Mouse (Mus musculus) brain, embryonic 14.5 days (tissue): ENCODE data around the gene Nipa1.

Experiments used
- CTCF ChIP-seq: fragments of 200-500 bp; IDR thresholded peaks from 2 replicates; pipeline ENCODE4 v1.5.1; 2012; ENCODE audit warnings: inconsistent platforms, mild to moderate bottlenecking, moderate library complexity, borderline replicate concordance; ENCODE audit not compliant: insufficient read depth, insufficient read length; ENCODE audit errors: extremely low read depth
- POLR2A ChIP-seq: fragments of 200-500 bp; IDR thresholded peaks from 2 replicates; pipeline ENCODE4 v1.6.1; 2012; ENCODE audit warnings: mild to moderate bottlenecking, inconsistent platforms, borderline replicate concordance; ENCODE audit not compliant: poor library complexity, insufficient read depth, insufficient read length, severe bottlenecking; ENCODE audit errors: extremely low read depth

GRCm38 (mm10) chr7:56019930-56020253 lies at the start of gene Nipa1:
- no peak for TF ChIP-seq CTCF
- TF ChIP-seq POLR2A: no peak
